22 mouse cellular contexts compared by ENCODE assay signal in the genomic region with DNA sequence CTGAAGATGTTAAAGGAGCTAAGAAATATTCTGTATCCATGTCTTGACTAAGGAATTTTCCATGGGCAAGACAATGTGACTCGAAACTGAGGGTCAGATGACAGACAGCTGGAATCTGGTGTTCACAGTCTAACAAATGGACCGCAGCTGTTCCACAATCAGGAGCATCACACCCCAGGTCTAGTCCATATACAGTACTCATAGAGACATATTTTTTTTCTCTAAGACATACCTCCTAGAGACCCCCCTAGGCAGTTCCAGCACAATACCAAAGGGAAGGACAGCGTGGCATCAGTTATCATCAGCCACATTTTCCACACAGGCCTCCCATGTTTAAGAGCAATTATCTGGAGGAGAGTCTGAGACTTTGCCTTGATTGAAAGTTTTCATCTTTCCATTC.
"Had no signal": no experiment of that assay in that cellular context is flagged by ENCODE, and none has a peak within 500 bp of the region (broad histone marks: within the 10 kb centered on the region; RNA-seq: fewer than 3 reads in every experiment).

No protein-coding gene starts in this region.

- H3K9me3 ChIP-seq: intestine, embryonic 15.5 days; lung, embryonic 15.5 days; midbrain, embryonic 13.5 days; neural tube, embryonic 13.5 days had no signal

- H3K9ac ChIP-seq: intestine, embryonic 15.5 days; liver, embryonic 14.5 days; liver, postnatal 0 days; lung, embryonic 15.5 days; midbrain, embryonic 13.5 days; neural tube, embryonic 13.5 days had no signal

- ATAC-seq: intestine, embryonic 15.5 days; liver, postnatal 0 days; midbrain, embryonic 13.5 days; midbrain, embryonic 16.5 days had no signal

- H3K4me1 ChIP-seq: intestine, embryonic 15.5 days; lung, embryonic 15.5 days; midbrain, embryonic 13.5 days; neural tube, embryonic 13.5 days had no signal

- H3K27me3 ChIP-seq: intestine, embryonic 15.5 days; lung, embryonic 15.5 days; midbrain, embryonic 13.5 days; neural tube, embryonic 13.5 days had no signal

- H3K4me2 ChIP-seq: intestine, embryonic 15.5 days; liver, embryonic 11.5 days; lung, embryonic 15.5 days; midbrain, embryonic 13.5 days; neural tube, embryonic 13.5 days had no signal

- H3K27ac ChIP-seq: intestine, embryonic 15.5 days; liver, embryonic 14.5 days; lung, embryonic 15.5 days; midbrain, embryonic 13.5 days; neural tube, embryonic 13.5 days; stomach, postnatal 0 days had no signal

- DNase-seq: kidney, adult 11 months; kidney, adult 8-10 months; kidney, postnatal 14 days; kidney, postnatal 4 days; left cerebral cortex, postnatal 4 days; liver, postnatal 0 days; lung, postnatal 10 days; lung, postnatal 4 days; right cerebral cortex, postnatal 14 days; right cerebral cortex, postnatal 4 days; thymus, adult 2 months; thymus, postnatal 14 days; thymus, postnatal 4 days had no signal

- H3K36me3 ChIP-seq: intestine, embryonic 15.5 days; lung, embryonic 15.5 days; midbrain, embryonic 13.5 days; neural tube, embryonic 13.5 days had no signal

- H3K4me3 ChIP-seq: intestine, embryonic 15.5 days; lung, embryonic 15.5 days; midbrain, embryonic 13.5 days; myocyte; neural tube, embryonic 13.5 days had no signal
